Mouse (Mus musculus) heart, embryonic 15.5 days (tissue): ENCODE measurements around the gene Clybl. TPM values are rescaled to one million over a fixed set of nuclear protein-coding genes. Genes with fewer than 3 reads are reported as not detected.

Experiments
- ATAC-seq: fragments of 200-750 bp; cut with Nextera tagmentation; replicated peaks from 2 replicates; pipeline ENCODE4 v1.8.0; 2017; ENCODE audit warnings: low read depth, moderate TSS enrichment; ENCODE audit not compliant: insufficient number of reproducible peaks, insufficient read depth, low FRiP score
- H3K27ac ChIP-seq: fragments of 300-500 bp; sonication (generic); 2 replicates; pipeline ENCODE4 v1.5.1; 2015; ENCODE audit warnings: mild to moderate bottlenecking, inconsistent platforms
- H3K27me3 ChIP-seq: fragments of 300-500 bp; sonication (generic); 2 replicates; pipeline ENCODE4 v1.6.1; 2015; ENCODE audit warnings: inconsistent platforms
- H3K36me3 ChIP-seq: fragments of 300-500 bp; sonication (generic); 2 replicates; pipeline ENCODE4 v1.6.1; 2015; ENCODE audit warnings: mild to moderate bottlenecking, inconsistent platforms
- H3K4me1 ChIP-seq: fragments of 300-500 bp; sonication (generic); replicated peaks from 2 replicates; pipeline ENCODE4 v1.6.1; 2015; ENCODE audit warnings: inconsistent platforms
- H3K4me2 ChIP-seq: fragments of 300-500 bp; sonication (generic); 2 replicates; pipeline ENCODE4 v1.6.1; 2015; ENCODE audit warnings: inconsistent platforms, mild to moderate bottlenecking, moderate library complexity
- H3K4me3 ChIP-seq: fragments of 300-500 bp; sonication (generic); 2 replicates; pipeline ENCODE4 v1.5.1; 2015; ENCODE audit warnings: mild to moderate bottlenecking, inconsistent platforms
- H3K9ac ChIP-seq: fragments of 300-500 bp; sonication (generic); 2 replicates; pipeline ENCODE4 v1.6.1; 2015; ENCODE audit warnings: mild to moderate bottlenecking, inconsistent platforms
- H3K9me3 ChIP-seq: fragments of 300-500 bp; sonication (generic); replicated peaks from 2 replicates; pipeline ENCODE4 v1.6.1; 2016; ENCODE audit warnings: inconsistent platforms
- WGBS: fragments of 180-500 bp; shearing (Covaris S2); methylation state at CpG from one replicate; pipeline ENCODE4 v1.1.7; 2015; ENCODE audit warnings: mixed read lengths; 5-methylcytosine and 5-hydroxymethylcytosine counted together
- polyA plus RNA-seq: library from polyadenylated mRNA; unstranded; fragments of >200 nt; fragmentation: Nextera tagmentation; extraction: Ambion mirVana; gene quantifications from 2 replicates; pipeline ENCODE4 v1.2.1, GENCODE M21; 2015

Clybl gene
- polyA plus RNA-seq, 1 experiment from 2014 or later: 87.2 TPM

- H3K36me3 ChIP-seq: no peaks in the 10 kb centered on the region
- no peak overlapping the region for H3K27ac ChIP-seq
- no peak overlapping the region for H3K4me3 ChIP-seq
- ATAC-seq: no peak
- 78% methylated on average over 22 of the region's 22 CpGs for WGBS
- 0 out of 2 replicates have a peak, but pooled peaks cover 2% of the 10 kb centered on the region for H3K4me1 ChIP-seq
- H3K27me3 ChIP-seq: peaks cover 62% of the 10 kb centered on the region
- no peak overlapping the region for H3K9ac ChIP-seq
- H3K9me3 ChIP-seq: no peaks in the 10 kb centered on the region
- H3K4me2 ChIP-seq: no peak overlapping the region
Measured at GRCm38 (mm10) chr14:122226666-122227453, 45.4 kb downstream of the Clybl start.

- Histone ChIP-seq H3K4me3 (no peak overlapping the region), H3K36me3 (no peaks in the 10 kb centered on the region), H3K4me1 (0 out of 2 replicates have a peak, but pooled peaks cover 2% of the 10 kb centered on the region), H3K9ac (no peak overlapping the region), H3K4me2 (no peak overlapping the region), H3K9me3 (no peaks in the 10 kb centered on the region), H3K27me3 (peaks cover 59% of the 10 kb centered on the region), H3K27ac (no peak overlapping the region)
- no peak for ATAC-seq
- 69% methylated on average over 14 of the region's 14 CpGs for WGBS
Measured at GRCm38 (mm10) chr14:122227454-122227951, 46.0 kb downstream of the Clybl start.

- Histone ChIP-seq H3K4me2 (no peak overlapping the region), H3K4me1 (no peaks in the 10 kb centered on the region), H3K27me3 (peaks cover 55% of the 10 kb centered on the region), H3K9me3 (no peaks in the 10 kb centered on the region), H3K4me3 (no peak overlapping the region), H3K9ac (no peak overlapping the region), H3K36me3 (no peaks in the 10 kb centered on the region), H3K27ac (no peak overlapping the region)
- ATAC-seq: no peak
- 41% methylated on average over 23 of the region's 23 CpGs for WGBS
Measured at GRCm38 (mm10) chr14:122228816-122229551, 47.5 kb downstream of the Clybl start.

- no peak overlapping the region for H3K4me3 ChIP-seq
- no peaks in the 10 kb centered on the region for H3K4me1 ChIP-seq
- peaks cover 46% of the 10 kb centered on the region for H3K27me3 ChIP-seq
- H3K4me2 ChIP-seq: no peak overlapping the region
- no peak overlapping the region for H3K27ac ChIP-seq
- WGBS: 90% methylated on average over 5 of the region's 5 CpGs
- ATAC-seq: no peak
- no peaks in the 10 kb centered on the region for H3K9me3 ChIP-seq
- no peak overlapping the region for H3K9ac ChIP-seq
- H3K36me3 ChIP-seq: no peaks in the 10 kb centered on the region
Measured at GRCm38 (mm10) chr14:122229988-122230387, 48.5 kb downstream of the Clybl start.

GRCm38 (mm10) chr14:122230621-122231025 is 49.1 kb downstream of the Clybl start:
- H3K4me1 ChIP-seq: no peaks in the 10 kb centered on the region
- H3K27me3 ChIP-seq: peaks cover 40% of the 10 kb centered on the region
- 66% methylated on average over 14 of the region's 14 CpGs for WGBS

GRCm38 (mm10) chr14:122231073-122231472 is 49.6 kb downstream of the Clybl start:
- Histone ChIP-seq H3K9me3 (no peaks in the 10 kb centered on the region), H3K9ac (no peak overlapping the region), H3K36me3 (no peaks in the 10 kb centered on the region), H3K4me1 (no peaks in the 10 kb centered on the region), H3K27me3 (peaks cover 37% of the 10 kb centered on the region), H3K4me3 (no peak overlapping the region), H3K4me2 (no peak overlapping the region), H3K27ac (no peak overlapping the region)
- WGBS: 87% methylated on average over 10 of the region's 10 CpGs
- ATAC-seq: no peak

More at GRCm38 (mm10) chr14:122230621-122231025, 49.1 kb downstream of the Clybl start:
- Histone ChIP-seq H3K9me3 (no peaks in the 10 kb centered on the region), H3K36me3 (no peaks in the 10 kb centered on the region), H3K4me3 (no peak overlapping the region), H3K27ac (no peak overlapping the region), H3K9ac (no peak overlapping the region), H3K4me2 (no peak overlapping the region)
- no peak for ATAC-seq

- Histone ChIP-seq H3K9me3 (no peaks in the 10 kb centered on the region), H3K4me2 (no peak overlapping the region), H3K9ac (no peak overlapping the region), H3K4me3 (no peak overlapping the region), H3K27ac (no peak overlapping the region), H3K4me1 (no peaks in the 10 kb centered on the region), H3K27me3 (peaks cover 23% of the 10 kb centered on the region), H3K36me3 (no peaks in the 10 kb centered on the region)
- 77% methylated on average over 19 of the region's 19 CpGs for WGBS
- ATAC-seq: no peak
Measured at GRCm38 (mm10) chr14:122233212-122233714, 51.8 kb downstream of the Clybl start.

- H3K27ac ChIP-seq: no peak overlapping the region
- H3K4me3 ChIP-seq: no peak overlapping the region
- ATAC-seq: no peak
- 90% methylated on average over 1 of the region's 1 CpGs for WGBS
- H3K4me2 ChIP-seq: no peak overlapping the region
- H3K4me1 ChIP-seq: no peaks in the 10 kb centered on the region
- no peaks in the 10 kb centered on the region for H3K36me3 ChIP-seq
- no peaks in the 10 kb centered on the region; the same call in 1 of the 2 replicates for H3K9me3 ChIP-seq
- no peaks in the 10 kb centered on the region for H3K27me3 ChIP-seq
- no peak overlapping the region for H3K9ac ChIP-seq
Measured at GRCm38 (mm10) chr14:122243874-122244273, 62.4 kb downstream of the Clybl start.

- Histone ChIP-seq H3K9me3 (no peaks in the 10 kb centered on the region), H3K27me3 (no peaks in the 10 kb centered on the region), H3K27ac (no peak overlapping the region), H3K36me3 (no peaks in the 10 kb centered on the region), H3K4me3 (no peak overlapping the region), H3K4me1 (no peaks in the 10 kb centered on the region), H3K4me2 (no peak overlapping the region), H3K9ac (no peak overlapping the region)
- WGBS: 79% methylated on average over 18 of the region's 18 CpGs
- no peak for ATAC-seq
Measured at GRCm38 (mm10) chr14:122246919-122247859, 65.7 kb downstream of the Clybl start.

GRCm38 (mm10) chr14:122249123-122249522 is 67.6 kb downstream of the Clybl start:
- Histone ChIP-seq H3K4me2 (no peak overlapping the region), H3K9ac (no peak overlapping the region), H3K4me3 (no peak overlapping the region), H3K36me3 (no peaks in the 10 kb centered on the region), H3K4me1 (no peaks in the 10 kb centered on the region), H3K9me3 (no peaks in the 10 kb centered on the region), H3K27me3 (0 out of 2 replicates have a peak, but pooled peaks cover 8% of the 10 kb centered on the region), H3K27ac (no peak overlapping the region)
- no peak for ATAC-seq
- 84% methylated on average over 3 of the region's 3 CpGs for WGBS
